Mouse (Mus musculus) natural killer cell, adult 2 months (primary cell): ENCODE data around the gene Cux2.

Source experiments
- DNase-seq, 2 experiments: peaks; one replicate each; pipeline ENCODE4 v3.0.0; 2022; ENCODE audit warnings: low spot score in 2 of 2

Gene Cux2

GRCm38 (mm10) chr5:121962974-121963373, 86.9 kb downstream of the Cux2 start:
- DNase-seq: no peak

- DNase-seq: no peak
Measured at GRCm38 (mm10) chr5:121962359-121962758, 87.5 kb downstream of the Cux2 start.

DNA sequence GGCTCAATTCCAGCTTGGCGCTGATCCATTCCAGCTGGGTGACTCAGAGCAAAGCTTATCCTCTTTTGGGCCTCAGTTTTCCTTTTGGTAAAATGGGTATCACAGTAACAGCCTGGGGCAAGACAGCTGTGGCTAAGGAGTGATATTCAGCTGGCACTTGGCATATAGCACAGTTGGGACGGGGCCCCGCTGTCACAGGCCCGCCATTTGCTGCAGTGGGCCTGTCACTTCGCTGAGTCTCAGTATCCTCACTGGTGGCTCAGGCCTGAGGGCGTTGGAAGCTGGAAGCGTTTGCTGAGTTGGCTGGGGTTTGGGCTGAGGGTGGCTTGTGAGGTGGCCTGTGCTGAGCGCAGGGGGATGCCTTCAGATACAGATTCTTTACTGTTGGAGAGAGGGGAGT, 88.6 kb downstream of the Cux2 start:
- DNase-seq: no peak

GRCm38 (mm10) chr5:121959688-121960087, 90.2 kb downstream of the Cux2 start:
- no peak for DNase-seq

GRCm38 (mm10) chr5:121958551-121958950, 91.4 kb downstream of the Cux2 start:
- DNase-seq: no peak

- no peak for DNase-seq
Measured at GRCm38 (mm10) chr5:121955806-121956205, 94.1 kb downstream of the Cux2 start.

DNA sequence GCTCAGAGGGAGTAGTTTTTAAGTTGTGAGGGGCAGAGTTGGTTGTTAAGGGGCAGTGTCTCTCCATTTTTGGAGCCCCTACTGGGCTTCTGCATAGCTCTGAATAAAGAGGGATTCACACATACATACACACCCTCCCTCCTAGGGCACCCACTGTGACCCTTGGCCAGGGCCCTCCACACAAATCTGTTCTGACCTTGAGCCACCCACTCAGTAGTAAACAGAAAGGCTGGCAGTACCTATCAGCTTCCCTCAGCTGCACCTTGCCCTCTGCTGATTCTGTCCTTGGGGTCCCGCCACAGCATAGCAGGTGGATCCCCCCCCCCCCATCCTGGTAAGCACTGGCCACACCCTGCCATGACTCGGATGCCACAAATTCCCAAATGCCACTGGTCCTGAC, 99.7 kb downstream of the Cux2 start:
- DNase-seq: no peak

- no peak for DNase-seq
Measured at GRCm38 (mm10) chr5:121949050-121949443, 100.9 kb downstream of the Cux2 start.

- no peak for DNase-seq
Measured at GRCm38 (mm10) chr5:121948302-121949049, 101.4 kb downstream of the Cux2 start.

DNA sequence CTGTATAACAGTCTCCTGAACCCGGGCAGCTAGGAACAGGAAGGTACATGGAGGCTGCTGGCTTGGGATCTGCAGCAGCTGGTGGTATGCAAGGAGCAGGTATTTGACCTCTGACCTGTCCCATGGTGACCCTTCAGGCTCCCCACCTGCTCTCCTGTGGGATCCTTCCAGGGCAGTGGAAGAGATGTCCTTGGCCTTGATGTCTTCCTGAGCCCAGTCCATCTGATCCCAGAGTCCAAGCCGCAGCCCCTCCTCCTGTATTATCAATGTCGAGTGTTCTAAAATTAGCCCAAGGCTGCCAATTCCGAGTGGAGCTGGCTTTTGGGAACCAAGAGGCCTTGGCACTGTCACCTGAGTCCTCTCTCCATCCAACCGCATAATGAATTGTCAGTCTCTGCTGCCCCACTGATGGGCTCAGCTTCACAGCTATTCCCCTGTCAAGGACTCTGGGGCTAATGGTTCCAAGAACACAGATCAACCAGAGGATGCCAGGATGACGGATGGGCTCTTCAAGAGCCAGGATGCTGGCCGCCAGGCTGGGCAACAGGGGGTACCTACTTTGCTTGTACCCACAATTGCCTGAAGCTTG, 103.2 kb downstream of the Cux2 start:
- DNase-seq: no peak

DNA sequence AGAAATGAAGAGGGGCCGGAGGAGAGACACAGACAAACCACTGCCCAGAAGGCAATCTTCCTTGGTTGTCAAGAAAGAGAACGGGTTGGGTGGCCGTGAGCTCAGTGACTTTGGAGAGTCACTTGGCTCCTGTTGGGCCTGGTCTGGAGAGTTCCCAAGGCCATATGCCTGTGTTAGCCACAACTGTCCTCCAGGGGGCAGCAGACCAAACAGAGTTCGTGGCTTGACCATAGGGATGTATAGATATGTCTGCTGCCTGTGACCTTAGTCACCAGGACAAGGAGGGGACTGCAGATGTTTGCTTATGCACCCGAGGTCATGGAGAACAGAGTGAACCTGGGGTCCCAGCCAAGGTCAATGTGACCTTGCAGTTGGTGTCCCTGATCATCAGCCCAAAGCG, 104.1 kb downstream of the Cux2 start:
- peak in 1 of 2 experiments; percentile 27 for DNase-seq

GRCm38 (mm10) chr5:121944021-121944790, 105.7 kb downstream of the Cux2 start:
- DNase-seq: no peak

GRCm38 (mm10) chr5:121943472-121943871, 106.4 kb downstream of the Cux2 start:
- no peak for DNase-seq

GRCm38 (mm10) chr5:121938065-121938849, 111.6 kb downstream of the Cux2 start:
- no peak for DNase-seq

GRCm38 (mm10) chr5:121930261-121930660, 119.6 kb downstream of the Cux2 start:
- DNase-seq: no peak

DNA sequence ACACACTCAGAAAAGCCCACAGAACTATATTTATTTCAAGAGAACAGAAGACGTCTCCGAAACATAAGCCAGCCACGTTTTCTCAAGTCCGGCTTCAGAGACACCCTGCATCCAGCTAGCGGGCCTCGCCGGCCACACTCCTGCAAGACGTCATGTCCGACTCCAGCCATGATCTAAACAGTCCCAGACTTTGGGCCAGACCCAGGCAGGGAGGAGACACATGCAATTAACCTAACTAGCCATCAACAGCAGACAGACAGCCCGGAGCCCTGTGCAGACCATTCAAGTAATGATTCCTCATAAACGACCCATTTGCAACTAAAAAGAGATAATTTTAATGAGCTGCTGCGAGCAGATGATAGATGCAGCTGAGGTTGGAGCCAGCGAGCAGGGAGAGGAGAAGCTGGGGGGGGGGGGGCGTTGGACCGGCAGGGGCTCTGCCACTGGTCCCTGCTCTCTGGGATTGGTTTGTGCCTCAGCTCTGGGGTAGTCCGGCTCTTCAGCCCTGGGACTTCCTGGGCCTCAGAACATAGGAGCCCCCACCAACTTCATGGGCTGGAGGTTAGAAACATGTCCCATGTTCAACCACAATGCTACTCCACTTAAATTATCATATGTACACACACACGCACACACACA, 121.4 kb downstream of the Cux2 start:
- DNase-seq: no peak

GRCm38 (mm10) chr5:121926543-121926814, 123.4 kb downstream of the Cux2 start:
- DNase-seq: no peak

GRCm38 (mm10) chr5:121925751-121926542, 124.0 kb downstream of the Cux2 start:
- no peak for DNase-seq

DNA sequence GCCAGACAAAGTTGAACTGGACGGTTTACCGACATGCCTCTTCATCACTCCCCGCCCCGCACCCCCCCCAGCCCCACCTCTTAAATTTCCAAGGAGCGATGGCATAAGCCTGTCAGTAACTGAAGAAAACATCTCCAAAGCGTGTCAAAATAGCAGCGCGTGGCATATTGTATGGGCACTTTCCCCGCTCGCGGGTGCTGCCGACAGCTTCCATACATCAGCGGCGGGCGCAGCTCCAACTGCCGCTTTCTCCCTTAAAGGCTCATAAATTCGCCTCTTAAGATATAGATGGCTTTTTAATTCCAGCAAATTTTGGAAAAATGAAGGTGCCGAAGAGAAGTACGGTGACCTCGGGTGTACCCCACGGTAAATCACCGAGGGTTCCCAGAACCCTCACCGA, 124.6 kb downstream of the Cux2 start:
- DNase-seq: no peak

GRCm38 (mm10) chr5:121924423-121924822, 125.5 kb downstream of the Cux2 start:
- no peak for DNase-seq
